Mouse (Mus musculus) midbrain, embryonic 13.5 days (tissue): ENCODE results near the gene Med15. TPM values are rescaled to one million over a fixed set of nuclear protein-coding genes. Genes with fewer than 3 reads are reported as not detected.
"Not testable (repeated sequence)": the region's sequence is repeated elsewhere in the genome, so short reads cannot be mapped to it uniquely, and the experiment has no call there.

ENCODE experiments used
- ATAC-seq: fragments of 200-750 bp; cut with Nextera tagmentation; 2 replicates; pipeline ENCODE4 v1.8.0; 2017; ENCODE audit warnings: mild to moderate bottlenecking, moderate TSS enrichment, moderate library complexity
- H3K27ac ChIP-seq: fragments of 300-500 bp; sonication (generic); 2 replicates; pipeline ENCODE4 v1.5.1; 2015; ENCODE audit warnings: inconsistent platforms, mild to moderate bottlenecking, moderate library complexity
- H3K27me3 ChIP-seq: fragments of 300-500 bp; sonication (generic); 2 replicates; pipeline ENCODE4 v1.6.1; 2015; ENCODE audit warnings: mild to moderate bottlenecking, inconsistent platforms
- H3K36me3 ChIP-seq: fragments of 300-500 bp; sonication (generic); 2 replicates; pipeline ENCODE4 v1.6.1; 2015; ENCODE audit warnings: mild to moderate bottlenecking, inconsistent platforms
- H3K4me1 ChIP-seq: fragments of 300-500 bp; sonication (generic); replicated peaks from 2 replicates; pipeline ENCODE4 v1.6.1; 2015; ENCODE audit warnings: inconsistent platforms
- H3K4me2 ChIP-seq: fragments of 300-500 bp; sonication (generic); replicated peaks from 2 replicates; pipeline ENCODE4 v1.6.1; 2015; ENCODE audit warnings: moderate library complexity, mild to moderate bottlenecking, inconsistent platforms
- H3K4me3 ChIP-seq: fragments of 300-500 bp; sonication (generic); replicated peaks from 2 replicates; pipeline ENCODE4 v1.5.1; 2015; ENCODE audit warnings: mild to moderate bottlenecking, inconsistent platforms
- H3K9ac ChIP-seq: fragments of 300-500 bp; sonication (generic); replicated peaks from 2 replicates; pipeline ENCODE4 v1.6.1; 2015; ENCODE audit warnings: mild to moderate bottlenecking, inconsistent platforms
- H3K9me3 ChIP-seq: fragments of 300-500 bp; sonication (generic); 2 replicates; pipeline ENCODE4 v1.6.1; 2016; ENCODE audit warnings: mild to moderate bottlenecking, inconsistent platforms
- WGBS: fragments of 180-500 bp; shearing (Covaris S2); methylation state at CpG from one replicate; pipeline ENCODE4 v1.1.7; 2015; 5-methylcytosine and 5-hydroxymethylcytosine counted together
- polyA plus RNA-seq: library from polyadenylated mRNA; unstranded; fragments of >200 nt; fragmentation: Nextera tagmentation; extraction: Ambion mirVana; gene quantifications from 2 replicates; pipeline ENCODE4 v1.2.1, GENCODE M21; 2015

Med15 gene
- polyA plus RNA-seq, 1 experiment from 2014 or later = 47.7 TPM

- Histone ChIP-seq H3K9me3 (no peaks in the 10 kb centered on the region), H3K27me3 (peaks cover 6% of the 10 kb centered on the region; the same call in 1 of the 2 replicates), H3K9ac (no peak overlapping the region), H3K4me3 (no peak overlapping the region), H3K27ac (no peak overlapping the region), H3K36me3 (peaks cover 3% of the 10 kb centered on the region; the same call in 1 of the 2 replicates), H3K4me2 (no peak overlapping the region), H3K4me1 (peaks cover 37% of the 10 kb centered on the region)
- no peak for ATAC-seq
- WGBS = 100% methylated on average over 1 of the region's 1 CpGs
Measured at GRCm38 (mm10) chr16:17757756-17758155, 25.1 kb upstream of the Med15 start.

DNA sequence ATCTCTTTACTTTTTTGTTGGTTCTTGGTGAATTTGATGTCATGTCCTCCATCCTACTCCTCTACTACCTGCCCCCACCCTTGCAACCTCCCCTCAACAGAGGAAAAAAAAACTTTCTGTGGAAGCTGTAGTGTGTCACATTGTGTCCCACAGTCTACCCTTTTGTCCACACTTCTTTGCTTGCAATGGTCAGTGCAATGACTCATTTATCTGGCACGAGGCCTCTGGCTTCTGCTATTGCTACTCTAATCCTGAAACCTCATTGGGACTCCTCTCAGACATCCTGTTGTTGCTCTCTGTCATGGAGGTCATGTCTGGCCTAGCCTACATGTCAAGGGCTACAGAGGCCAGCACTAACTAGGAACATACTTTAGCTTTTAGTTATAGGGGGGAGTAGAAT is 21.0 kb upstream of the Med15 start:
- H3K4me1 ChIP-seq = peaks cover 2% of the 10 kb centered on the region; the same call in 1 of the 2 replicates
- H3K27ac ChIP-seq = no peak overlapping the region
- H3K4me3 ChIP-seq = no peak overlapping the region
- H3K36me3 ChIP-seq = no peaks in the 10 kb centered on the region
- no peak for ATAC-seq
- H3K9ac ChIP-seq = no peak overlapping the region
- peaks cover 6% of the 10 kb centered on the region for H3K27me3 ChIP-seq
- 72% methylated on average over 1 of the region's 1 CpGs for WGBS
- no peaks in the 10 kb centered on the region for H3K9me3 ChIP-seq
- no peak overlapping the region for H3K4me2 ChIP-seq

DNA sequence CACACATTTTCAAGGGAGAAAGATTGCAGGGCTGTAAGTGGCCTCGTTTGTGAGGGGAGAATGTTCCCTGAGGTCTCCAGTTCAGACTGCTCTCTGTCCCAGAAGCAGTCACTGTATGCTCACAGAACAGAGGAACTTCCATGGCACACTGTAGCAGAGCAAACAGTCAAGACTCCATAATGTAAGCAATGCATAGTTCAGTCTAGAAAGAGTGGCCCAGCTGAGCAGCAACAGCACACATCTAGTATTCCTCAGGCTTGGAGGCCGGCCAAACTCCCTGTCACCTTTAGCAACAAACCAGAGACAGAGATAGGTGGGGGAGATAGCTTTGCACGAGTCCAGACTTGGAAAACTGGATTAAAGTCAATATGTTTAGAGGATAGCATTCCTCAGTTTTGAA is 20.3 kb upstream of the Med15 start:
- H3K4me2 ChIP-seq = no peak overlapping the region
- H3K4me1 ChIP-seq = no peaks in the 10 kb centered on the region
- 45% methylated on average over 3 of the region's 3 CpGs for WGBS
- no peaks in the 10 kb centered on the region for H3K9me3 ChIP-seq
- H3K36me3 ChIP-seq = no peaks in the 10 kb centered on the region
- no peak overlapping the region for H3K27ac ChIP-seq
- no peak for ATAC-seq
- H3K4me3 ChIP-seq = no peak overlapping the region
- H3K9ac ChIP-seq = no peak overlapping the region
- H3K27me3 ChIP-seq = peaks cover 6% of the 10 kb centered on the region

GRCm38 (mm10) chr16:17745067-17745466 is 12.4 kb upstream of the Med15 start:
- Histone ChIP-seq H3K9ac (no peak overlapping the region), H3K27me3 (no peaks in the 10 kb centered on the region; the same call in 1 of the 2 replicates), H3K9me3 (no peaks in the 10 kb centered on the region; the same call in 1 of the 2 replicates), H3K36me3 (no peaks in the 10 kb centered on the region), H3K27ac (no peak overlapping the region), H3K4me1 (no peaks in the 10 kb centered on the region), H3K4me2 (no peak overlapping the region), H3K4me3 (no peak overlapping the region)
- no peak for ATAC-seq
- WGBS = 85% methylated on average over 2 of the region's 2 CpGs

GRCm38 (mm10) chr16:17744536-17744935 is 11.8 kb upstream of the Med15 start:
- no peak overlapping the region for H3K4me3 ChIP-seq
- H3K36me3 ChIP-seq = no peaks in the 10 kb centered on the region
- no peak overlapping the region for H3K4me2 ChIP-seq
- peak; percentile 43; the same call in 1 of the 2 replicates for ATAC-seq
- no peaks in the 10 kb centered on the region for H3K27me3 ChIP-seq
- H3K27ac ChIP-seq = no peak overlapping the region
- 18% methylated on average over 1 of the region's 1 CpGs for WGBS
- no peaks in the 10 kb centered on the region for H3K4me1 ChIP-seq
- no peak overlapping the region for H3K9ac ChIP-seq
- H3K9me3 ChIP-seq = no peaks in the 10 kb centered on the region; the same call in 1 of the 2 replicates

GRCm38 (mm10) chr16:17743279-17743678 is 10.6 kb upstream of the Med15 start:
- Histone ChIP-seq H3K4me2 (no peak overlapping the region), H3K4me3 (no peak overlapping the region), H3K9ac (no peak overlapping the region), H3K4me1 (no peaks in the 10 kb centered on the region), H3K36me3 (no peaks in the 10 kb centered on the region), H3K27ac (no peak overlapping the region), H3K9me3 (no peaks in the 10 kb centered on the region; the same call in 1 of the 2 replicates), H3K27me3 (no peaks in the 10 kb centered on the region)
- WGBS = 40% methylated on average over 4 of the region's 4 CpGs
- ATAC-seq = no peak

DNA sequence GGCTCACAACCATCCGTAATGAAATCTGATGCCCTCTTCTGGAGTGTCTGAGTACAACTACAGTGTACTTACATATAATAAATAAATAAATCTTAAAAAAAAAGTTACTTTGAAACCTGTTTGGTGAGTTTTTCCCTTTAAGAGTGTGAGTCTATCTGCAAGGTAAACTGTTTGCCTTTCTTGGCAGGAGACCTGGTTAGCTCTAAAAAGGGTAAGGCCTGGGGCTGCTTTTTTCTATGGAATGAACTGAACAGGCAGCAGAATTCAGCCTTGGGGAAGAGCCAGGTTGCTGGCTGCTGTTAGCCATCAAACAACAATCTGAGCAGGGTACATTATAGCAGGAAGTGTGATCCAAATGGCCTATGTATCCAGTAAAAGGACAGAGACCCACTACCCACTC is 10.1 kb upstream of the Med15 start:
- WGBS = 86% methylated on average over 1 of the region's 1 CpGs
- no peak for ATAC-seq
- Histone ChIP-seq H3K4me1 (no peaks in the 10 kb centered on the region), H3K4me3 (no peak overlapping the region), H3K4me2 (no peak overlapping the region), H3K27ac (no peak overlapping the region), H3K27me3 (no peaks in the 10 kb centered on the region), H3K9me3 (no peaks in the 10 kb centered on the region; the same call in 1 of the 2 replicates), H3K9ac (no peak overlapping the region), H3K36me3 (no peaks in the 10 kb centered on the region)

GRCm38 (mm10) chr16:17740080-17740479 is 7.4 kb upstream of the Med15 start:
- WGBS = 88% methylated on average over 4 of the region's 4 CpGs
- Histone ChIP-seq H3K4me1 (no peaks in the 10 kb centered on the region), H3K36me3 (no peaks in the 10 kb centered on the region), H3K27ac (no peak overlapping the region), H3K9me3 (no peaks in the 10 kb centered on the region), H3K27me3 (no peaks in the 10 kb centered on the region), H3K4me3 (no peak overlapping the region), H3K9ac (no peak overlapping the region), H3K4me2 (no peak overlapping the region)
- no peak for ATAC-seq

- H3K9me3 ChIP-seq = no peaks in the 10 kb centered on the region
- H3K27ac ChIP-seq = no peak overlapping the region
- ATAC-seq = no peak
- no peaks in the 10 kb centered on the region for H3K4me1 ChIP-seq
- H3K4me2 ChIP-seq = no peak overlapping the region
- no peak overlapping the region for H3K9ac ChIP-seq
- peaks cover 3% of the 10 kb centered on the region; the same call in 1 of the 2 replicates for H3K27me3 ChIP-seq
- no peaks in the 10 kb centered on the region for H3K36me3 ChIP-seq
- WGBS = 65% methylated on average over 4 of the region's 4 CpGs
- H3K4me3 ChIP-seq = no peak overlapping the region
Measured at GRCm38 (mm10) chr16:17736156-17736555, 3.5 kb upstream of the Med15 start.

- H3K4me3 ChIP-seq, H3K27me3 ChIP-seq, ATAC-seq, H3K4me1 ChIP-seq, H3K36me3 ChIP-seq, H3K4me2 ChIP-seq, H3K9me3 ChIP-seq, H3K27ac ChIP-seq, H3K9ac ChIP-seq: not testable (repeated sequence)
- WGBS = 88% methylated on average over 6 of the region's 6 CpGs
Measured at GRCm38 (mm10) chr16:17734872-17735271, 2.2 kb upstream of the Med15 start.

GRCm38 (mm10) chr16:17733646-17734045 is 955 bp upstream of the Med15 start:
- 57% methylated on average over 2 of the region's 2 CpGs for WGBS
- ATAC-seq = no peak
- H3K4me1 ChIP-seq = no peaks in the 10 kb centered on the region
- no peak overlapping the region for H3K27ac ChIP-seq
- H3K9me3 ChIP-seq = no peaks in the 10 kb centered on the region
- no peak overlapping the region for H3K4me3 ChIP-seq
- peaks cover 3% of the 10 kb centered on the region; the same call in 1 of the 2 replicates for H3K27me3 ChIP-seq
- H3K4me2 ChIP-seq = peak overlapping the region; percentile 23; the same call in 1 of the 2 replicates
- H3K36me3 ChIP-seq = no peaks in the 10 kb centered on the region
- no peak overlapping the region for H3K9ac ChIP-seq

GRCm38 (mm10) chr16:17732431-17732830 is 260 bp downstream of the Med15 start:
- Histone ChIP-seq H3K4me3 (no peak overlapping the region), H3K36me3 (no peaks in the 10 kb centered on the region)
- ATAC-seq = no peak

GRCm38 (mm10) chr16:17732021-17732420 is 670 bp downstream of the Med15 start:
- H3K36me3 ChIP-seq = no peaks in the 10 kb centered on the region
- no peak for ATAC-seq
- H3K4me3 ChIP-seq = no peak overlapping the region
- H3K27me3 ChIP-seq = peaks cover 3% of the 10 kb centered on the region; the same call in 1 of the 2 replicates
- H3K27ac ChIP-seq = no peak overlapping the region
- H3K9ac ChIP-seq = no peak overlapping the region
- H3K9me3 ChIP-seq = no peaks in the 10 kb centered on the region
- WGBS = 42% methylated on average over 3 of the region's 3 CpGs
- H3K4me2 ChIP-seq = no peak overlapping the region
- H3K4me1 ChIP-seq = no peaks in the 10 kb centered on the region

More at GRCm38 (mm10) chr16:17732431-17732830, 260 bp downstream of the Med15 start:
- H3K4me2 ChIP-seq = no peak overlapping the region
- no peak overlapping the region for H3K9ac ChIP-seq
- H3K4me1 ChIP-seq = no peaks in the 10 kb centered on the region
- H3K27me3 ChIP-seq = peaks cover 3% of the 10 kb centered on the region; the same call in 1 of the 2 replicates
- WGBS = 73% methylated on average over 6 of the region's 6 CpGs
- H3K27ac ChIP-seq = no peak overlapping the region
- H3K9me3 ChIP-seq = no peaks in the 10 kb centered on the region
